Mouse (Mus musculus) gonadal fat pad, adult 2 months (tissue): ENCODE measurements around the gene Slc41a2. TPM values are rescaled to one million over a fixed set of nuclear protein-coding genes. Genes with fewer than 3 reads are reported as not detected.
A peak's percentile ranks its signal among the peaks of the same experiment; 100 is the strongest.

Source experiments
- DNase-seq: peaks from one replicate; pipeline ENCODE4 v3.0.0-alpha.2; 2012; ENCODE audit warnings: low read depth
- polyA plus RNA-seq: library from polyadenylated mRNA; depleted of rRNA; stranded (reverse); fragments of >200 nt; gene quantifications from 2 replicates; pipeline ENCODE4 v1.2.3, GENCODE M21; 2012

Slc41a2 gene
- polyA plus RNA-seq, 1 experiment: 22.7 TPM

GRCm38 (mm10) chr10:83320396-83320795 is 17.3 kb downstream of the Slc41a2 start:
- DNase-seq: no peak

- no peak for DNase-seq
Observed at GRCm38 (mm10) chr10:83313033-83313432, 24.6 kb downstream of the Slc41a2 start.

GRCm38 (mm10) chr10:83310356-83310755 is 27.3 kb downstream of the Slc41a2 start:
- DNase-seq: no peak

GRCm38 (mm10) chr10:83301687-83302086 is 36.0 kb downstream of the Slc41a2 start:
- DNase-seq: peak; percentile 28

- no peak for DNase-seq
Observed at GRCm38 (mm10) chr10:83301054-83301453, 36.6 kb downstream of the Slc41a2 start.

GRCm38 (mm10) chr10:83297017-83297416 is 40.7 kb downstream of the Slc41a2 start:
- no peak for DNase-seq

GRCm38 (mm10) chr10:83294746-83295145 is 42.9 kb downstream of the Slc41a2 start:
- DNase-seq: no peak

- DNase-seq: no peak
Observed at GRCm38 (mm10) chr10:83293352-83293751, 44.3 kb downstream of the Slc41a2 start.

GRCm38 (mm10) chr10:83291731-83292130 is 46.0 kb downstream of the Slc41a2 start:
- no peak for DNase-seq

- DNase-seq: no peak
Observed at GRCm38 (mm10) chr10:83287828-83288227, 49.9 kb downstream of the Slc41a2 start.

GRCm38 (mm10) chr10:83286399-83286798 is 51.3 kb downstream of the Slc41a2 start:
- no peak for DNase-seq

- DNase-seq: no peak
Observed at GRCm38 (mm10) chr10:83285724-83286256, 51.9 kb downstream of the Slc41a2 start.

- DNase-seq: no peak
Observed at GRCm38 (mm10) chr10:83284916-83285315, 52.8 kb downstream of the Slc41a2 start.

- DNase-seq: no peak
Observed at GRCm38 (mm10) chr10:83266731-83267130, 71.0 kb downstream of the Slc41a2 start.

GRCm38 (mm10) chr10:83266241-83266640 is 71.4 kb downstream of the Slc41a2 start:
- no peak for DNase-seq

- DNase-seq: no peak
Observed at GRCm38 (mm10) chr10:83264680-83265079, 73.0 kb downstream of the Slc41a2 start.

- DNase-seq: no peak
Observed at GRCm38 (mm10) chr10:83264056-83264455, 73.6 kb downstream of the Slc41a2 start.

GRCm38 (mm10) chr10:83261264-83261663 is 76.4 kb downstream of the Slc41a2 start:
- DNase-seq: peak; percentile 2

- no peak for DNase-seq
Observed at GRCm38 (mm10) chr10:83251377-83251776, 86.3 kb downstream of the Slc41a2 start.

- DNase-seq: no peak
Observed at GRCm38 (mm10) chr10:83248036-83248435, 89.6 kb downstream of the Slc41a2 start.

- DNase-seq: no peak
Observed at GRCm38 (mm10) chr10:83245720-83246119, 92.0 kb downstream of the Slc41a2 start.

- DNase-seq: no peak
Observed at GRCm38 (mm10) chr10:83244131-83244530, 93.6 kb downstream of the Slc41a2 start.

GRCm38 (mm10) chr10:83242106-83242686 is 95.5 kb downstream of the Slc41a2 start:
- DNase-seq: no peak

- no peak for DNase-seq
Observed at GRCm38 (mm10) chr10:83234391-83234790, 103.3 kb downstream of the Slc41a2 start.
